Mouse (Mus musculus) thymus, adult 2 months (tissue): Measurements from ENCODE around the gene Psmb6. TPM values are rescaled to one million over a fixed set of nuclear protein-coding genes. Genes with fewer than 3 reads are reported as not detected.

Experiments
- DNase-seq: peaks from one replicate; pipeline ENCODE4 v3.0.0; 2021
- H3K27ac ChIP-seq: fragments of 200-500 bp; 2 replicates; pipeline ENCODE4 v1.5.1; 2012; ENCODE audit warnings: low read length, control low read depth; ENCODE audit not compliant: control insufficient read depth, insufficient read depth
- H3K27me3 ChIP-seq: fragments of 200-500 bp; 2 replicates; pipeline ENCODE4 v1.6.1; 2012; ENCODE audit warnings: mild to moderate bottlenecking, low read length, moderate library complexity, mixed read lengths; ENCODE audit not compliant: control insufficient read depth, insufficient read depth
- H3K36me3 ChIP-seq: fragments of 200-500 bp; 2 replicates; pipeline ENCODE4 v1.6.1; 2012; ENCODE audit warnings: mild to moderate bottlenecking, low read length, moderate library complexity; ENCODE audit not compliant: control insufficient read depth, insufficient read depth
- H3K4me1 ChIP-seq: fragments of 200-500 bp; replicated peaks from 2 replicates; pipeline ENCODE4 v1.6.1; 2012; ENCODE audit warnings: low read length; ENCODE audit not compliant: control insufficient read depth, insufficient read depth
- H3K4me3 ChIP-seq: fragments of 200-500 bp; 2 replicates; pipeline ENCODE4 v1.5.1; 2012; ENCODE audit warnings: mild to moderate bottlenecking, low read length, control low read depth, moderate library complexity; ENCODE audit not compliant: control insufficient read depth, insufficient read depth
- CTCF ChIP-seq: fragments of 200-500 bp; IDR thresholded peaks from 2 replicates; pipeline ENCODE4 v1.5.1; 2012; ENCODE audit warnings: mild to moderate bottlenecking, control low read depth, low read length, moderate library complexity, borderline replicate concordance; ENCODE audit not compliant: control insufficient read depth, poor library complexity, insufficient read depth; ENCODE audit errors: extremely low read depth
- POLR2A ChIP-seq: fragments of 200-500 bp; IDR thresholded peaks from 2 replicates; pipeline ENCODE4 v1.6.1; 2012; ENCODE audit warnings: mild to moderate bottlenecking, low read length, control low read depth, moderate library complexity; ENCODE audit not compliant: control insufficient read depth, poor library complexity, insufficient read depth; ENCODE audit errors: extremely low read depth
- WGBS: fragments of 180-500 bp; shearing (Covaris S2); methylation state at CpG from one replicate; pipeline ENCODE4 v1.1.7; 2018; 5-methylcytosine and 5-hydroxymethylcytosine counted together
- polyA plus RNA-seq: library from polyadenylated mRNA; depleted of rRNA; stranded (reverse); fragments of >200 nt; gene quantifications from 2 replicates; pipeline ENCODE4 v1.2.3, GENCODE M21; 2012; rRNA removed

The Psmb6 gene
- polyA plus RNA-seq, 1 experiment, result 460 TPM

DNA sequence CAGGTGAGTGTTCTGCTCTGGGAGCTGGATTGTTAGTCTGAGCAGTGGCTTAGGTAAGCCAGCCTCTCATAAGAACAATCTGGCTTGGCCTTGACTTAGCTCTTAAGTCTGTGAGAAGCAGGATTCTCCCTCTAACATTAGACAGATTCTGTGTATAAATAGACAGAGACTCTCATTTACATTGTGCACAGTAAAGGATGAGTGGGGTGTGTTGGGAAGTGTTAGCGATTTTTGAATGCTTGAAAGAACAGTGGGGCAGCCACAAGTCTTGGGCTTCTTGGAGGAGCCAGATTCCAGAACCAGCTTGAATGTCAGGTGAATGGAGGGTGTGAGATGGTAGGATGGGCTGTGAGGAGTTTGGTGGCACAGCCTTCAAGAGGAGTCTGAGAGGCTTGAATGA lies 46.5 kb downstream of the Psmb6 start:
- Histone ChIP-seq H3K27me3 (no peaks in the 10 kb centered on the region), H3K27ac (no peak overlapping the region), H3K4me1 (no peaks in the 10 kb centered on the region), H3K4me3 (no peak overlapping the region), H3K36me3 (no peaks in the 10 kb centered on the region)
- WGBS, result 93% methylated on average over 1 of the region's 1 CpGs
- DNase-seq, result no peak
- TF ChIP-seq CTCF (no peak), POLR2A (no peak)

DNA sequence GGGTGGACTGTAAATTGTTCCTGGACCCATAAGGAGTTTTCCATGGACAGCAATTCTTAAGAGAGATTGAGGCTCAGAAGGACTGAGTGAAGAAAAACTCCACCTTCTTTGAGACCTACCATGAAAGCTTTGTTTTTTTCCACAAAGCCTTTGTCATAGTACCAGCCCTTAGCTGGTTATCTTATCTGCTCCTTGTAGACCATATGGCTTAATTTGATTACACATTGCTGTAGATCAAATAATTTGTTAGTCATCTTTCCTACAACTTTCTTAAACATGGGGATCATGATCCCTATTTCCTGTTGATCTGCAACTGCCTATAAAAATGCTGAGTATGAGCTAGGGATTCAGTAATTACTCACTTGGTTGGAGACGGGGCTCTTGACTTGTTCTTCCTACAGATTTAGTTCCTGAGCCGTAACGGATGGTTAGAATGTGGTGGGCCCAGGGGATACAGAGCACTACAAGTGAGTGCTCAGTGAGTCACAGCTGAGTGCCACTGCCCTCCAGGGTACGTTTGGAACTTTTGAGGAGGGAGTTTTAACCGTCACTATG lies 47.3 kb downstream of the Psmb6 start:
- Histone ChIP-seq H3K4me1 (no peaks in the 10 kb centered on the region), H3K36me3 (no peaks in the 10 kb centered on the region), H3K4me3 (no peak overlapping the region), H3K27ac (no peak overlapping the region), H3K27me3 (no peaks in the 10 kb centered on the region)
- no peak for DNase-seq
- WGBS, result 94% methylated on average over 5 of the region's 5 CpGs
- no peak for TF ChIP-seq POLR2A
- TF ChIP-seq CTCF, result no peak

- Histone ChIP-seq H3K27ac (no peak overlapping the region), H3K4me3 (no peak overlapping the region), H3K36me3 (no peaks in the 10 kb centered on the region), H3K27me3 (no peaks in the 10 kb centered on the region), H3K4me1 (no peaks in the 10 kb centered on the region)
- TF ChIP-seq CTCF (no peak), POLR2A (no peak)
- no peak for DNase-seq
- WGBS, result 96% methylated on average over 6 of the region's 6 CpGs
These were observed 48.7 kb downstream of the Psmb6 start for GRCm38 (mm10) chr11:70573872-70574271.

- Histone ChIP-seq H3K27me3 (no peaks in the 10 kb centered on the region), H3K27ac (no peak overlapping the region), H3K4me1 (peaks cover 20% of the 10 kb centered on the region), H3K36me3 (no peaks in the 10 kb centered on the region), H3K4me3 (no peak overlapping the region)
- WGBS, result 90% methylated on average over 3 of the region's 3 CpGs
- DNase-seq, result no peak
- no peak for TF ChIP-seq POLR2A
- no peak for TF ChIP-seq CTCF
These were observed 52.0 kb downstream of the Psmb6 start for GRCm38 (mm10) chr11:70577201-70577600.

Other genes with a start within 250 kb of the Psmb6 start
- gene Alox12e, start 202.7 kb upstream of the Psmb6 start, polyA plus RNA-seq, result 38.5 and 44.2 TPM in 2 replicates
- gene Alox15, start 173.3 kb upstream of the Psmb6 start, polyA plus RNA-seq, result 10.3 and 14.5 TPM in 2 replicates
- 33.0 and 40.4 TPM in 2 replicates for gene Pelp1, start 115.3 kb upstream of the Psmb6 start, polyA plus RNA-seq
- 213 and 220 TPM in 2 replicates for gene Arrb2, start 92.7 kb upstream of the Psmb6 start, polyA plus RNA-seq
- gene Med11, start 73.4 kb upstream of the Psmb6 start, polyA plus RNA-seq, result 29.1 and 34.8 TPM in 2 replicates
- 27.0 and 31.2 TPM in 2 replicates for gene Zmynd15, start 65.9 kb upstream of the Psmb6 start, polyA plus RNA-seq
- 57.7 and 92.8 TPM in 2 replicates for gene Cxcl16, start 65.4 kb upstream of the Psmb6 start, polyA plus RNA-seq
- gene Tm4sf5, start 20.1 kb upstream of the Psmb6 start, polyA plus RNA-seq, result 7.0 and 8.0 TPM in 2 replicates
- 5.3 and 7.2 TPM in 2 replicates for gene Vmo1, start 10.8 kb upstream of the Psmb6 start, polyA plus RNA-seq
- 0.22 and 0.50 TPM in 2 replicates for gene Gltpd2, start 6.2 kb upstream of the Psmb6 start, polyA plus RNA-seq
- not detected in 2 replicates for gene Gm40193, start 7.6 kb downstream of the Psmb6 start, polyA plus RNA-seq
- gene Pld2, start 14.7 kb downstream of the Psmb6 start, polyA plus RNA-seq, result 12.8 and 16.1 TPM in 2 replicates
- gene Mink1, start 37.5 kb downstream of the Psmb6 start, polyA plus RNA-seq, result 151 and 172 TPM in 2 replicates
- gene 4930544D05Rik, start 90.5 kb downstream of the Psmb6 start, polyA plus RNA-seq, result 0.15 TPM in 1 of 2 replicates, not detected in the other
- gene Chrne, start 93.8 kb downstream of the Psmb6 start, polyA plus RNA-seq, result 0.53 and 1.1 TPM in 2 replicates
- gene Gp1ba, start 113.8 kb downstream of the Psmb6 start, polyA plus RNA-seq, result 0.04 TPM in 2 replicates
- 285 and 346 TPM in 2 replicates for gene Rnf167, start 121.9 kb downstream of the Psmb6 start, polyA plus RNA-seq
- 132 and 162 TPM in 2 replicates for gene Slc25a11, start 122.1 kb downstream of the Psmb6 start, polyA plus RNA-seq
- gene Pfn1, start 129.3 kb downstream of the Psmb6 start, polyA plus RNA-seq, result 3,213 and 4,498 TPM in 2 replicates
- 25.3 and 75.8 TPM in 2 replicates for gene Eno3, start 131.8 kb downstream of the Psmb6 start, polyA plus RNA-seq
- gene Spag7, start 144.0 kb downstream of the Psmb6 start, polyA plus RNA-seq, result 27.5 and 32.2 TPM in 2 replicates
- gene Camta2, start 162.7 kb downstream of the Psmb6 start, polyA plus RNA-seq, result 38.4 and 42.7 TPM in 2 replicates
- 1.1 and 1.9 TPM in 2 replicates for gene Inca1, start 174.8 kb downstream of the Psmb6 start, polyA plus RNA-seq
- 25.5 and 32.1 TPM in 2 replicates for gene Kif1c, start 175.2 kb downstream of the Psmb6 start, polyA plus RNA-seq
- gene Zfp3, start 238.8 kb downstream of the Psmb6 start, polyA plus RNA-seq, result 3.9 and 4.6 TPM in 2 replicates